Mouse (Mus musculus): ENCODE data around the gene Matn4. TPM values are rescaled to one million over a fixed set of nuclear protein-coding genes. Genes with fewer than 3 reads are reported as not detected.

The Matn4 gene
- polyA plus RNA-seq, 2 experiments: 0.44 TPM; not detected in 1

- DNase-seq (ENCODE audit: low read depth in 3 of 3, low spot score in 3 of 3) (no peak), ATAC-seq (ENCODE audit: insufficient read depth) (no peak)
- peaks cover 31% of the 10 kb centered on the region for H3K27me3 ChIP-seq (ENCODE audit: control insufficient read depth, insufficient read depth, low read length)
- no peaks in the 10 kb centered on the region for H3K9me3 ChIP-seq (ENCODE audit: control insufficient read depth, low read length)
- H3K4me2 ChIP-seq (ENCODE audit: low read depth): no peak overlapping the region
- peaks cover 0 to 4% of the 10 kb centered on the region in 2 experiments; a peak in 1 of 4 replicates for H3K4me1 ChIP-seq (replicated peaks; ENCODE audit: control insufficient read depth in 2 of 2, insufficient read depth in 2 of 2, low read length in 1 of 2)
- 48% methylated on average over 2 of the region's 2 CpGs for WGBS (ENCODE audit: insufficient replicate concordance)
- no peak overlapping the region for H3K27ac ChIP-seq
- no peak overlapping the region for H3K9ac ChIP-seq (replicated peaks)
- no peaks in the 10 kb centered on the region for H3K36me3 ChIP-seq (replicated peaks; ENCODE audit: control insufficient read depth, insufficient read depth, low read depth)
- no peak for TF ChIP-seq CTCF (IDR thresholded peaks at IDR 0.05; ENCODE audit: low read depth)
- no peak for TF ChIP-seq EP300 (IDR thresholded peaks at IDR 0.05; ENCODE audit: low read depth)
- H3K4me3 ChIP-seq (ENCODE audit: insufficient read depth in 1 of 2, low read depth in 2 of 2, low read length in 2 of 2): no peak overlapping the region
These were observed 39.7 kb upstream of the Matn4 start for GRCm38 (mm10) chr2:164444701-164445100.

- Histone ChIP-seq H3K9me3 (ENCODE audit: control insufficient read depth, low read length) (no peaks in the 10 kb centered on the region), H3K27ac (no peak within 1 kb of the TSS), H3K27me3 (ENCODE audit: control insufficient read depth, insufficient read depth, low read length) (peaks cover 31% of the 10 kb centered on the region), H3K36me3 (replicated peaks; ENCODE audit: control insufficient read depth, insufficient read depth, low read depth) (no peaks in the 10 kb centered on the region), H3K4me3 (ENCODE audit: insufficient read depth in 1 of 2, low read depth in 2 of 2, low read length in 2 of 2) (peak within 1 kb of the TSS; percentile 53 to 56), H3K9ac (replicated peaks) (peak within 1 kb of the TSS; percentile 36), H3K4me2 (ENCODE audit: low read depth) (peak within 1 kb of the TSS; percentile 47), H3K4me1 (replicated peaks; ENCODE audit: control insufficient read depth in 2 of 2, insufficient read depth in 2 of 2, low read length in 1 of 2) (peaks cover 0 to 4% of the 10 kb centered on the region in 2 experiments; a peak in 1 of 4 replicates)
- WGBS (ENCODE audit: insufficient replicate concordance): 9% methylated on average over 18 of the region's 18 CpGs
- ATAC-seq (ENCODE audit: insufficient read depth) (no peak), DNase-seq (ENCODE audit: low read depth in 3 of 3, low spot score in 3 of 3) (no peak)
- TF ChIP-seq CTCF (IDR thresholded peaks at IDR 0.05; ENCODE audit: low read depth): no peak
- TF ChIP-seq EP300 (IDR thresholded peaks at IDR 0.05; ENCODE audit: low read depth): no peak
These were observed 38.6 kb upstream of the Matn4 start, which contains the start of gene Sdc4 for GRCm38 (mm10) chr2:164443460-164444000. Gene Sdc4 (minus strand): TSS chr2:164443887.

GRCm38 (mm10) chr2:164443051-164443437 lies 38.1 kb upstream of the Matn4 start:
- no peak overlapping the region for H3K27ac ChIP-seq
- H3K4me1 ChIP-seq (replicated peaks; ENCODE audit: control insufficient read depth in 2 of 2, insufficient read depth in 2 of 2, low read length in 1 of 2): peaks cover 0 to 4% of the 10 kb centered on the region in 2 experiments; a peak in 1 of 4 replicates
- DNase-seq (ENCODE audit: low read depth in 3 of 3, low spot score in 3 of 3) (no peak), ATAC-seq (ENCODE audit: insufficient read depth) (peak; percentile 75)
- H3K9me3 ChIP-seq (ENCODE audit: control insufficient read depth, low read length): no peaks in the 10 kb centered on the region
- WGBS (ENCODE audit: insufficient replicate concordance): 1% methylated on average over 23 of the region's 26 CpGs
- no peak for TF ChIP-seq CTCF (IDR thresholded peaks at IDR 0.05; ENCODE audit: low read depth)
- TF ChIP-seq EP300 (IDR thresholded peaks at IDR 0.05; ENCODE audit: low read depth): no peak
- no peak overlapping the region; the same call in 1 of the 2 replicates for H3K9ac ChIP-seq (replicated peaks)
- H3K4me2 ChIP-seq (ENCODE audit: low read depth): peak overlapping the region; percentile 47
- peaks cover 31% of the 10 kb centered on the region for H3K27me3 ChIP-seq (ENCODE audit: control insufficient read depth, insufficient read depth, low read length)
- no peaks in the 10 kb centered on the region for H3K36me3 ChIP-seq (replicated peaks; ENCODE audit: control insufficient read depth, insufficient read depth, low read depth)
- H3K4me3 ChIP-seq (ENCODE audit: insufficient read depth in 1 of 2, low read depth in 2 of 2, low read length in 2 of 2): peak overlapping the region; percentile 53 to 56

GRCm38 (mm10) chr2:164442315-164443050 lies 37.5 kb upstream of the Matn4 start:
- ATAC-seq (ENCODE audit: insufficient read depth) (peak; percentile 24; the same call in 1 of the 2 replicates), DNase-seq (ENCODE audit: low read depth in 3 of 3, low spot score in 3 of 3) (no peak)
- no peaks in the 10 kb centered on the region for H3K36me3 ChIP-seq (replicated peaks; ENCODE audit: control insufficient read depth, insufficient read depth, low read depth)
- H3K4me1 ChIP-seq (replicated peaks; ENCODE audit: control insufficient read depth in 2 of 2, insufficient read depth in 2 of 2, low read length in 1 of 2): peaks cover 0 to 4% of the 10 kb centered on the region in 2 experiments; a peak in 1 of 4 replicates
- no peak overlapping the region for H3K27ac ChIP-seq
- H3K27me3 ChIP-seq (ENCODE audit: control insufficient read depth, insufficient read depth, low read length): peaks cover 31% of the 10 kb centered on the region
- peak overlapping the region; percentile 53 to 56 for H3K4me3 ChIP-seq (ENCODE audit: insufficient read depth in 1 of 2, low read depth in 2 of 2, low read length in 2 of 2)
- TF ChIP-seq CTCF (IDR thresholded peaks at IDR 0.05; ENCODE audit: low read depth) (no peak), EP300 (IDR thresholded peaks at IDR 0.05; ENCODE audit: low read depth) (no peak)
- peak overlapping the region; percentile 36 for H3K9ac ChIP-seq (replicated peaks)
- H3K4me2 ChIP-seq (ENCODE audit: low read depth): peak overlapping the region; percentile 47
- 3% methylated on average over 29 of the region's 29 CpGs for WGBS (ENCODE audit: insufficient replicate concordance)
- no peaks in the 10 kb centered on the region for H3K9me3 ChIP-seq (ENCODE audit: control insufficient read depth, low read length)

GRCm38 (mm10) chr2:164441731-164442130 lies 36.8 kb upstream of the Matn4 start:
- DNase-seq (ENCODE audit: low read depth in 3 of 3, low spot score in 3 of 3): no peak
- Histone ChIP-seq H3K27me3 (ENCODE audit: control insufficient read depth, insufficient read depth, low read length) (peaks cover 31% of the 10 kb centered on the region), H3K27ac (no peak overlapping the region), H3K4me2 (ENCODE audit: low read depth) (peak overlapping the region; percentile 47), H3K4me1 (replicated peaks; ENCODE audit: control insufficient read depth in 2 of 2, insufficient read depth in 2 of 2, low read length in 1 of 2) (peaks cover 0 to 4% of the 10 kb centered on the region in 2 experiments; a peak in 1 of 4 replicates), H3K9ac (replicated peaks) (no peak overlapping the region), H3K9me3 (ENCODE audit: control insufficient read depth, low read length) (no peaks in the 10 kb centered on the region), H3K36me3 (replicated peaks; ENCODE audit: control insufficient read depth, insufficient read depth, low read depth) (no peaks in the 10 kb centered on the region), H3K4me3 (ENCODE audit: insufficient read depth in 1 of 2, low read depth in 2 of 2, low read length in 2 of 2) (peak overlapping the region; percentile 53 to 56)
- no peak for ATAC-seq (ENCODE audit: insufficient read depth)
- no peak for TF ChIP-seq EP300 (IDR thresholded peaks at IDR 0.05; ENCODE audit: low read depth)
- TF ChIP-seq CTCF (IDR thresholded peaks at IDR 0.05; ENCODE audit: low read depth): no peak
- WGBS (ENCODE audit: insufficient replicate concordance): 24% methylated on average over 7 of the region's 7 CpGs
